Mouse (Mus musculus): ENCODE measurements around the gene Ksr2. TPM values are rescaled to one million over a fixed set of nuclear protein-coding genes. Genes with fewer than 3 reads are reported as not detected.
A peak's percentile ranks its signal among the peaks of the same experiment; 100 is the strongest.

Gene Ksr2
- total and polyA plus RNA-seq, 2 experiments, result 0.06 to 0.09 TPM

- Histone ChIP-seq H3K79me2 (ENCODE audit: control insufficient read depth, insufficient read depth, low read length) (no peaks in the 10 kb centered on the region), H3K4me3 (ENCODE audit: insufficient read depth, low read depth, low read length) (no peak overlapping the region), H3K36me3 (ENCODE audit: control insufficient read depth, insufficient read depth, low read length) (no peaks in the 10 kb centered on the region), H3K9ac (ENCODE audit: low read depth, low read length) (no peak overlapping the region), H3K27me3 (ENCODE audit: control insufficient read depth, insufficient read depth, low read length) (no peaks in the 10 kb centered on the region), H3K4me1 (ENCODE audit: control insufficient read depth, insufficient read depth, low read length) (no peaks in the 10 kb centered on the region), H3K27ac (replicated peaks; ENCODE audit: insufficient read depth, low read depth, low read length) (no peak overlapping the region)
- no peak for DNase-seq (ENCODE audit: extremely low read depth, low read depth, low spot score)
- TF ChIP-seq CTCF (IDR thresholded peaks at IDR 0.05; ENCODE audit: low read depth, low read length) (no peak), POLR2A (IDR thresholded peaks at IDR 0.05; ENCODE audit: extremely low read depth, insufficient read depth, low read length) (no peak)
- WGBS, result 75% methylated on average over 18 of the region's 18 CpGs
Measured at GRCm38 (mm10) chr5:117441242-117441842, 27.5 kb downstream of the Ksr2 start.

DNA sequence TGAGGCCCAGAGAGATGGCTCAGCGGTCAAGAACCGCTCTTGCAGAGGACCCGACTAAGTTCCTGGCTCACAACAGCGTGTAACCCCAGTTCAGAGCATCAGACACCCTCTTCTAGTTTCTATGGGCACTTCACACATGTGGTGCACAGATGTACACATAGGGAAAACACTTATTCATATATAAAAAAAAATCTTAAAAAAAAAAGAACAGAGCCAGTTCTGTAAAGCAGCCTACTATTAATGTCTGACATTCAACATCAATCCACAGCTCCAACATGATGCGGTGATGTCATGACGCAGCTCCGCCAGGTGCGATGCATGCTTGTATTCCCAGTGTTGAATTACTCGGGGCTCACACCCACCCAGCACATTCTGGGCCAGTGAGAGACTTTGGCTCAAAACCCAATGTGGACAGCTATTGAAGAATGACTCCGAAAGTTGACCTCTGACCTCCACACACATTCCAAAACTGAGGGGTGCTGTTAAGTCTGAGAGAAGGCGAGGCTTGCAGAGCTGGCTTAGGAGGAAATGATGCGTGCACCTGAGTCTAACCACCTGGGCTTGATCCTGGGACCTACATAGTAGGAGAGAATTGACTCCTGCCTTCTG is 28.5 kb downstream of the Ksr2 start:
- no peak overlapping the region for H3K9ac ChIP-seq (ENCODE audit: low read depth, low read length)
- H3K79me2 ChIP-seq (ENCODE audit: control insufficient read depth, insufficient read depth, low read length), result no peaks in the 10 kb centered on the region
- no peak overlapping the region for H3K27ac ChIP-seq (replicated peaks; ENCODE audit: insufficient read depth, low read depth, low read length)
- WGBS, result 86% methylated on average over 12 of the region's 12 CpGs
- no peak for TF ChIP-seq POLR2A (IDR thresholded peaks at IDR 0.05; ENCODE audit: extremely low read depth, insufficient read depth, low read length)
- TF ChIP-seq CTCF (IDR thresholded peaks at IDR 0.05; ENCODE audit: low read depth, low read length), result no peak
- DNase-seq (ENCODE audit: extremely low read depth, low read depth, low spot score), result no peak
- H3K36me3 ChIP-seq (ENCODE audit: control insufficient read depth, insufficient read depth, low read length), result no peaks in the 10 kb centered on the region
- H3K4me3 ChIP-seq (ENCODE audit: insufficient read depth, low read depth, low read length), result no peak overlapping the region
- H3K27me3 ChIP-seq (ENCODE audit: control insufficient read depth, insufficient read depth, low read length), result no peaks in the 10 kb centered on the region
- H3K4me1 ChIP-seq (ENCODE audit: control insufficient read depth, insufficient read depth, low read length), result no peaks in the 10 kb centered on the region

GRCm38 (mm10) chr5:117443141-117443540 is 29.3 kb downstream of the Ksr2 start:
- no peak overlapping the region for H3K4me3 ChIP-seq (ENCODE audit: insufficient read depth, low read depth, low read length)
- no peak for DNase-seq (ENCODE audit: extremely low read depth, low read depth, low spot score)
- no peaks in the 10 kb centered on the region for H3K36me3 ChIP-seq (ENCODE audit: control insufficient read depth, insufficient read depth, low read length)
- TF ChIP-seq CTCF (IDR thresholded peaks at IDR 0.05; ENCODE audit: low read depth, low read length), result no peak
- TF ChIP-seq POLR2A (IDR thresholded peaks at IDR 0.05; ENCODE audit: extremely low read depth, insufficient read depth, low read length), result no peak
- no peak overlapping the region for H3K9ac ChIP-seq (ENCODE audit: low read depth, low read length)
- no peaks in the 10 kb centered on the region for H3K4me1 ChIP-seq (ENCODE audit: control insufficient read depth, insufficient read depth, low read length)
- H3K27me3 ChIP-seq (ENCODE audit: control insufficient read depth, insufficient read depth, low read length), result no peaks in the 10 kb centered on the region
- no peak overlapping the region for H3K27ac ChIP-seq (replicated peaks; ENCODE audit: insufficient read depth, low read depth, low read length)
- H3K79me2 ChIP-seq (ENCODE audit: control insufficient read depth, insufficient read depth, low read length), result no peaks in the 10 kb centered on the region
- 50% methylated on average over 4 of the region's 4 CpGs for WGBS

- H3K4me3 ChIP-seq (ENCODE audit: insufficient read depth, low read depth, low read length), result no peak overlapping the region
- H3K9ac ChIP-seq (ENCODE audit: low read depth, low read length), result no peak overlapping the region
- DNase-seq (ENCODE audit: extremely low read depth, low read depth, low spot score), result no peak
- H3K27ac ChIP-seq (replicated peaks; ENCODE audit: insufficient read depth, low read depth, low read length), result no peak overlapping the region
- TF ChIP-seq CTCF (IDR thresholded peaks at IDR 0.05; ENCODE audit: low read depth, low read length), result no peak
- no peak for TF ChIP-seq POLR2A (IDR thresholded peaks at IDR 0.05; ENCODE audit: extremely low read depth, insufficient read depth, low read length)
- WGBS, result 87% methylated on average over 6 of the region's 6 CpGs
- no peaks in the 10 kb centered on the region for H3K4me1 ChIP-seq (ENCODE audit: control insufficient read depth, insufficient read depth, low read length)
- H3K36me3 ChIP-seq (ENCODE audit: control insufficient read depth, insufficient read depth, low read length), result no peaks in the 10 kb centered on the region
- no peaks in the 10 kb centered on the region for H3K27me3 ChIP-seq (ENCODE audit: control insufficient read depth, insufficient read depth, low read length)
- no peaks in the 10 kb centered on the region for H3K79me2 ChIP-seq (ENCODE audit: control insufficient read depth, insufficient read depth, low read length)
Measured at GRCm38 (mm10) chr5:117443902-117444301, 30.1 kb downstream of the Ksr2 start.

DNA sequence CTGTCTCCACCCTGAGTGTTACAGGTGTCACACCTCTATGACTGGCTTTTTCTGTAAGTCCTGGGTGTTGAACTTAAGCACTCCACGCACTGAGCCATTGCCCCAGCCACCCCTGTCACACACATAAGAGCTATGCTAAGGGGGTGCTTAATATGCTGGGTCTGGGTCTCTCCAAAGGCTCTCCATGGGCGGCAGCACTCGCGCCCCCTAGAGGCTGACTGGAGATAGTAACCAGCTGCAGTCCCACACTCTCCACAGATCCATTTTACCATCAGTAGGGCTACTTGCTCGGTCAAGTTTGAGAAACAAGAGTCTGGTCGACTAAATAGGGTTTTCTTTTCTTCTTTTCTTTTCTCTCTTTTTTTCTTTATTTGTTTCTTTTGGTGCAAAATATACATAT is 33.9 kb downstream of the Ksr2 start:
- 47% methylated on average over 6 of the region's 6 CpGs for WGBS
- no peaks in the 10 kb centered on the region for H3K79me2 ChIP-seq (ENCODE audit: control insufficient read depth, insufficient read depth, low read length)
- TF ChIP-seq POLR2A (IDR thresholded peaks at IDR 0.05; ENCODE audit: extremely low read depth, insufficient read depth, low read length) (no peak), CTCF (IDR thresholded peaks at IDR 0.05; ENCODE audit: low read depth, low read length) (0 out of 2 replicates have a peak, but pooled peaks have one; percentile 14)
- H3K36me3 ChIP-seq (ENCODE audit: control insufficient read depth, insufficient read depth, low read length), result no peaks in the 10 kb centered on the region
- no peaks in the 10 kb centered on the region; the same call in 1 of the 2 replicates for H3K27me3 ChIP-seq (ENCODE audit: control insufficient read depth, insufficient read depth, low read length)
- H3K4me1 ChIP-seq (ENCODE audit: control insufficient read depth, insufficient read depth, low read length), result no peaks in the 10 kb centered on the region
- no peak overlapping the region for H3K4me3 ChIP-seq (ENCODE audit: insufficient read depth, low read depth, low read length)
- no peak overlapping the region for H3K27ac ChIP-seq (replicated peaks; ENCODE audit: insufficient read depth, low read depth, low read length)
- DNase-seq (ENCODE audit: extremely low read depth, low read depth, low spot score), result no peak
- H3K9ac ChIP-seq (ENCODE audit: low read depth, low read length), result no peak overlapping the region

DNA sequence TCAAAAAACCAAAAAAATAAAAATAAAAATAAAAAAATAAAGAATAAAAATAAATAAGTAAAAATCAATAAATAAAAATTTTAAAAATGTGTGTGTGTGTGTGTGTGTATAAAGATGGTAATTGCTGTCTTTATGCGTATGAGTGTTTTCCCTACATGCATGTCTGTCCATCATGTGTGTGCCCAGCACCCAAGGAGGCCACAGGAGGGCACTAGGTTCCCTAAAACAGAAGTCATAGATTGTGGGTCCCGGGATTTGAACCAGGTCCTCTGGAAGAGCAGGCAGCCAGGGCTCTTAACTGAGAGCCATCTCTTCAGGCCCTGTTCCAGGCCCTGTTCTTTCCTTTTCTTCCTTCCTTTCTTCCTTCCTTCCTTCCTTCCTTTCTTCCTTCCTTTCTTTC is 38.2 kb downstream of the Ksr2 start:
- 91% methylated on average over 2 of the region's 2 CpGs for WGBS

More for the DNA sequence above, 38.2 kb downstream of the Ksr2 start:
- Histone ChIP-seq H3K79me2 (ENCODE audit: control insufficient read depth, insufficient read depth, low read length) (no peaks in the 10 kb centered on the region), H3K4me1 (ENCODE audit: control insufficient read depth, insufficient read depth, low read length) (no peaks in the 10 kb centered on the region), H3K27ac (replicated peaks; ENCODE audit: insufficient read depth, low read depth, low read length) (no peak overlapping the region), H3K27me3 (ENCODE audit: control insufficient read depth, insufficient read depth, low read length) (no peaks in the 10 kb centered on the region; the same call in 1 of the 2 replicates), H3K9ac (ENCODE audit: low read depth, low read length) (no peak overlapping the region), H3K4me3 (ENCODE audit: insufficient read depth, low read depth, low read length) (no peak overlapping the region), H3K36me3 (ENCODE audit: control insufficient read depth, insufficient read depth, low read length) (no peaks in the 10 kb centered on the region)
- DNase-seq (ENCODE audit: extremely low read depth, low read depth, low spot score), result no peak
- TF ChIP-seq CTCF (IDR thresholded peaks at IDR 0.05; ENCODE audit: low read depth, low read length) (no peak), POLR2A (IDR thresholded peaks at IDR 0.05; ENCODE audit: extremely low read depth, insufficient read depth, low read length) (no peak)

All from liver, adult 2 months (tissue).